Mouse (Mus musculus) kidney, adult 2 months (tissue): ENCODE data around the gene Hist2h3c2. TPM values are rescaled to one million over a fixed set of nuclear protein-coding genes. Genes with fewer than 3 reads are reported as not detected.

Experiments used
- DNase-seq: peaks from one replicate; pipeline ENCODE4 v3.0.0; 2021
- H3K27ac ChIP-seq: fragments of 200-500 bp; 2 replicates; pipeline ENCODE4 v1.5.1; 2012; ENCODE audit warnings: low read depth, low read length, control low read depth, inconsistent platforms; ENCODE audit not compliant: insufficient read depth
- H3K27me3 ChIP-seq: fragments of 200-500 bp; replicated peaks from 2 replicates; pipeline ENCODE4 v1.6.1; 2012; ENCODE audit warnings: mild to moderate bottlenecking, moderate library complexity, low read length, inconsistent platforms; ENCODE audit not compliant: control insufficient read depth, insufficient read depth
- H3K36me3 ChIP-seq: fragments of 200-500 bp; 2 replicates; pipeline ENCODE4 v1.6.1; 2012; ENCODE audit warnings: mild to moderate bottlenecking, moderate library complexity, low read length, inconsistent platforms; ENCODE audit not compliant: control insufficient read depth, insufficient read depth
- H3K4me1 ChIP-seq: fragments of 200-500 bp; 2 replicates; pipeline ENCODE4 v1.6.1; 2011; ENCODE audit warnings: low read length; ENCODE audit not compliant: control insufficient read depth, insufficient read depth
- H3K4me3 ChIP-seq: fragments of 200-500 bp; 2 replicates; pipeline ENCODE4 v1.5.1; 2011; ENCODE audit warnings: mild to moderate bottlenecking, low read depth, low read length, control low read depth; ENCODE audit not compliant: insufficient read depth
- CTCF ChIP-seq: fragments of 200-500 bp; conservative IDR thresholded peaks from 2 replicates; pipeline ENCODE4 v1.5.1; 2011; ENCODE audit warnings: low read depth, mild to moderate bottlenecking, control low read depth, low read length, moderate library complexity, mixed read lengths; ENCODE audit not compliant: insufficient read depth, insufficient read length
- POLR2A ChIP-seq: fragments of 200-500 bp; IDR thresholded peaks from one replicate; pipeline ENCODE4 v1.6.1; 2011; ENCODE audit warnings: low read depth, low read length, control low read depth
- WGBS: fragments of 180-500 bp; shearing (Covaris S2); methylation state at CpG from one replicate; pipeline ENCODE4 v1.1.7; 2018; 5-methylcytosine and 5-hydroxymethylcytosine counted together
- polyA plus RNA-seq: library from polyadenylated mRNA; depleted of rRNA; stranded (reverse); fragments of >200 nt; gene quantifications from 2 replicates; pipeline ENCODE4 v1.2.3, GENCODE M21; 2012

Gene Hist2h3c2
- polyA plus RNA-seq, 1 experiment, result 8.6 TPM

DNA sequence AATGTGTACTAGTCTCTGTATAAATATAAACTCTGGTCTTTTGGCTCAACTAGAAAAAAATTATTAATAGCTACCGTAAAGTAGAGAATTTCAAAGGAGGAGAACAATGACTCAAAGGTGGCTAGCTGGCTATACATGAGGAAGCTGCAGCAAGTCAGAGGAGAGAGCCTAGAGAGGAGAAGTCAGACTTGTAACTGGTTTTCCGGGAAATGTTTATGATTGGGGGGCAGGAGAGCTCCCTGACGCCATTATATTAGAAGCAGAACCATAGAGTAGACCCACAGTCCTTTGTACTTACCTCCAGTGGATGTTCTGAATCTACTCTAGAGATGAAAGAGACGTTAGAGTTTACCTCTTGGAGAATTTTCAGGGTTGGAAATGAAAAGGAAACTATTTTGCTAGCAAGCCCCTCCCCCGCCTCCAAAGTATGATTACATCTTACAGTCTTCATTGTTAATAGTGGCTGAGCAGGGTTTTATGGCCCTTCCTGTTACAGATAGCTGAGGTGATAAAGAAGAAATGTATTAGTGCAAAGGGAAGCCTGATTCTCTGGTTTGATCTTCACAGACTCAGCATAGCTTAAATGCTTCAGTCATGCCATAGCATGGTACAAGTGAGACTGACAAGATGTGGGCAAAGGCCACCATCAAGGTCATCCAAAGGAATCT lies 17.1 kb upstream of the Hist2h3c2 start:
- Histone ChIP-seq H3K4me3 (no peak overlapping the region), H3K36me3 (no peaks in the 10 kb centered on the region), H3K27me3 (no peaks in the 10 kb centered on the region), H3K4me1 (no peaks in the 10 kb centered on the region), H3K27ac (no peak overlapping the region)
- TF ChIP-seq CTCF (no peak), POLR2A (no peak)
- whole genome bisulfite sequencing, result 65% methylated on average over 5 of the region's 5 CpGs
- DNase-seq, result no peak

DNA sequence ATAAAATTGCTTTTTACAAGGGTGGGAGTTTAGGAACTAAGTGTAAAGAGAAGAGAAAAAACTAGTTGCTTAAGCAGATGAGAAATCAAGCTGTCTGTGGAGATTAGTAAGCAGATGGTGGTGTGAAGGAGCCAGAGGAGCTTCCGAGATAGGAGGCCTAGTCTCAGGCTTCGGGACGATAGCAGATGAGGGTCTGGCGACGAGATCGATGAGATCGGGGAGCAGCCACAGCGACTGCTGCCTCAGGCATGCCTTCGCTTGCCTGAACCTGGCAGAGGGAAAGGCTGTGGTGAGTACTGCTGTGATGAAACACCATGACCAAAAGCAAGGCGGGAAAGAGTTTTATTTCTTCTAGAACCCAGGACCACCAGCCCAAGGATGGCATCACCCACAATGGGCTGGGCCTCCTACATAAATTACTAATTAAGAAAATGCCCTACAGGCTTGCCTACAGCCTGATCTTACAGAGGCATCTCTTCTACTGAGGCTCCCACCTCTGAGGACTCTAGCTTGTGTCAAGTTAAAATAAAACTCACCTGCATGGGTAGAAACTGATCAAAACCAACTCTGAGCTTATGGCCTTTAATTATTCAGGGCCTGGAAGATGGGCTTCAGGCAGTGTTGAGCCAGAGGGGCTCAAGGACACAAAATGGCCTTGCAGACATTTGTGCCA lies 15.9 kb upstream of the Hist2h3c2 start:
- H3K27ac ChIP-seq, result no peak overlapping the region
- no peaks in the 10 kb centered on the region for H3K36me3 ChIP-seq
- H3K4me3 ChIP-seq, result no peak overlapping the region
- H3K4me1 ChIP-seq, result no peaks in the 10 kb centered on the region
- TF ChIP-seq POLR2A (no peak), CTCF (no peak)
- H3K27me3 ChIP-seq, result no peaks in the 10 kb centered on the region
- WGBS, result 82% methylated on average over 10 of the region's 10 CpGs
- no peak for DNase-seq

DNA sequence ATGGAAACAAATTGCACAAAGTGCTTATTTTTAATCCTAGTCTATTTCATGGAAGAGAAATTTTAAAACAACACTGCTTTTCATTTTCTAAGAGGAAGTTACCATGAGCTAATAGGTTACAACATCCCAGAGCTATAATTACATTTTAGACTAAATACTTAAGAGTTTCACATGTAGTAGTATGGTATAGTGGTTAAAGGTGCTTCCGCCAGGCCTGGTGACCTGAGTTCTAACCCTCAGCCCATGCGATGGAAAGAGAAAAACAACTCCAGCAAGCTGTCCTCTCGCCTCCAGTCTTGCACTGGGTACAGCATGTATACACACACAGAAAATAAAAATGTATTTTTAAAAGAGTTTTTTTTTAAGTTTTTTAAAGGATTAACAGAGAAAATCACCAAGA lies 12.9 kb upstream of the Hist2h3c2 start:
- TF ChIP-seq POLR2A, result no peak
- TF ChIP-seq CTCF, result no peak
- H3K27me3 ChIP-seq, result no peaks in the 10 kb centered on the region

DNA sequence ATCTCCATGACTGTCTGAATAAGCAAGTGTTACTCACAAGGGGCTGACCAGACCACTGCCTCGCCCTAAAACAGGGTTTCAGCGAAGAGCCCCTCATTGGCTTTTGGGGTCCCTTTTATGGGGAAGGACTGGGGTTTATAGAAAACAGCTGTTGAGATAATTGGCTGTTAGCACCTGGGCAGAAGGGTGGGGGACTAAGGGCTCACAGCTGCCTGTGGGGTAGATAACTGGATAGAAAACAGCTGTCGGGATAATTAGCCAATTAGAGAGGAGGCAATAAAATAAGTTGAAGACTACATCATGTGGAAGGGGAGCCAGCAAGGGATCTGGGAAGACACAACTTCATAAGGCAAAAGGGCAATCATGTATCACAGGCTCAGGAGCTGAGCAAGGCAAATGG lies 12.0 kb upstream of the Hist2h3c2 start:
- Histone ChIP-seq H3K27me3 (no peaks in the 10 kb centered on the region), H3K27ac (no peak overlapping the region), H3K4me3 (no peak overlapping the region), H3K36me3 (no peaks in the 10 kb centered on the region), H3K4me1 (no peaks in the 10 kb centered on the region)
- WGBS, result 74% methylated on average over 3 of the region's 3 CpGs
- DNase-seq, result no peak
- TF ChIP-seq POLR2A (no peak), CTCF (no peak)

More for the DNA sequence above, 12.9 kb upstream of the Hist2h3c2 start:
- Histone ChIP-seq H3K4me1 (no peaks in the 10 kb centered on the region), H3K36me3 (no peaks in the 10 kb centered on the region), H3K4me3 (no peak overlapping the region), H3K27ac (no peak overlapping the region)
- no peak for DNase-seq
- WGBS, result 87% methylated on average over 3 of the region's 3 CpGs

DNA sequence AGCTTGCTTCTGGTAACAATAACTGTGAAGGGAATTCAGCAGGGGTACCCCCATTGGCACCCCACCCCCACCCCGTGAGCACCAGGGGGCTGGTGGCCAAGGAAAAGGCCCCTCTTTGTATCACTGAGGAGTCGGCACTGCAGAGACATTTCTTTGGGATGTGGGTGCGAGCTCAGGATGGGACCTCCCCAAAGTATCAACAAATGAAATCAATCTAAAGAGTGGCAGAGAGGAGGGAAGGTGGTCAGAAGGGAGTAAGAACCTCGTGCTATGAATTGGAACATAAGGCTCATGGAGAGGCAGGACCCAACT lies 10.1 kb upstream of the Hist2h3c2 start:
- DNase-seq, result no peak
- H3K4me3 ChIP-seq, result no peak overlapping the region
- H3K36me3 ChIP-seq, result no peaks in the 10 kb centered on the region
- TF ChIP-seq POLR2A (no peak), CTCF (no peak)
- H3K27me3 ChIP-seq, result no peaks in the 10 kb centered on the region
- WGBS, result 77% methylated on average over 4 of the region's 4 CpGs
- H3K27ac ChIP-seq, result no peak overlapping the region
- H3K4me1 ChIP-seq, result peaks cover 4% of the 10 kb centered on the region; the same call in 1 of the 2 replicates

DNA sequence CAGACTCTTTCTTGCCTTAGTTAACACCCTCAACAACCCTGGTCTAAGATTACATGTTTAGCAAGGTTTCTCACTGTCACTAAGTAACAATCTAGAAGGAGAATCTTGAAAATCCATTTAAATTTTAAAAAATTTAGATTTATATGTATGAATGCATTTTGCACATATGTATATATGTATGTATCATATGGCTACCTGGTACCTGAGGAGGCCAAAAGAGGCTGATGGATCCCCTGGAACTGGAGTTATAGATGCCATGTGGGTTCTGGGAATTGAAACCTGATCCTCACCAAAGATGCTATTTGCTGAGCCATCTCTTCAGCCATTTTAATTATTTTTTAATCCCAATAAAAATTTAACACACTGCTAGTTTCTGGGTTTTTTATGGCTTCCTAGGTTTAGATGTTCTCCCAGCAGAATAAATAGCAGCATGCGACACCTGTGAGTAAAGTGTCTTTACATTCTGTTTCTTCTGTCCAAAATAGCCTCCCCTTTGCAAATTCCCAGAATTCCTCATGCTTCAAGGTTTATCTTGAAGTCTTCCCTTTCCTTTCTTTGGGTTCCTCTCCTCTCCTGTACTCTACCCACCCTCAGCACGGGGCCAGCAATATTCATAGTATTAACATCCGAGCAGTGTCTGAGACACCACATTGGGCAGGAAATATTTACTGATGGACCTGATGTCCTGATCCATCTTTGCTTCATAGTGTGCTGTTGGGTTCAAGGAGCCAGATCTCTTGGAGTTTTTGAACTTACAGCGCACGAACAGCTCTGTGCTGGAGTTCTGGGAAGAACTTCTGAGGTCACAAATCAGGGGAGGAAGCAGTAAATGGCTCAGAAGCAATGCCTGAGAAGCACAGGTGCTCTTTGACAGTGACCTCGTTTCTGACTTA lies 9.5 kb upstream of the Hist2h3c2 start:
- peaks cover 8% of the 10 kb centered on the region; the same call in 1 of the 2 replicates for H3K4me1 ChIP-seq
- H3K4me3 ChIP-seq, result no peak overlapping the region
- no peaks in the 10 kb centered on the region for H3K36me3 ChIP-seq
- DNase-seq, result no peak
- no peak overlapping the region for H3K27ac ChIP-seq
- no peaks in the 10 kb centered on the region for H3K27me3 ChIP-seq
- TF ChIP-seq CTCF (no peak), POLR2A (no peak)
- WGBS, result 66% methylated on average over 6 of the region's 6 CpGs
